Mouse (Mus musculus) embryonic fibroblast, embryonic 13.5 days (primary cell): Measurements from ENCODE around the gene H2al1i.

Source experiments
- CTCF ChIP-seq: IDR thresholded peaks from 2 replicates; pipeline ENCODE4 v1.5.1; 2011; ENCODE audit warnings: mild to moderate bottlenecking, control low read depth, low read length, moderate library complexity, borderline replicate concordance; ENCODE audit not compliant: insufficient read depth
- POLR2A ChIP-seq: IDR thresholded peaks from 2 replicates; pipeline ENCODE4 v1.6.1; 2011; ENCODE audit warnings: low read depth, mild to moderate bottlenecking, control low read depth, low read length, moderate library complexity

DNA sequence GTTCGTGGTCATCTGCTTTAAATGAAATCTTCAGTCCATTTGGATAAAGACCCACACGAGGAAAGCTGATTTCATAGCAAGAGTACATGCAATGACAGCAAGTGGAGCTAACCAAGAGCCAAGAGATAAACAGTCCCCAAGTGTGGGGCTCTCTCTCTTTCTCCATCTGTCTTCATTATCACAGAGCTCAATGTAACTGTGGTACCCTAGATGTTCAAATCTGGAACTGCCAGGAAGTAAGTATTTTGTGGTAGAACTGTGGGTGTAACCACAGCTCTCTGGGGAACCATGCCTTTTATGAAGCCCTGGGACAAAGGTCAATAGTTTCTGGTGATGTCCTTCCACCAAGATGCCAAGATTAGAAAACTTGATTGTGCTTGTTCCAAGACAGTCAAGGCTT, 43.7 kb upstream of the H2al1i start:
- TF ChIP-seq POLR2A, result no peak
- TF ChIP-seq CTCF, result no peak
